Mouse (Mus musculus) thymus, adult 2 months (tissue): ENCODE measurements at regions not wholly inside any gene's neighbourhood (a gene's known extent, or its start where the extent isn't known, plus 50 kb on each side); places are given as distances from the start of the nearest gene placed in this dataset.

Source experiments
- CTCF ChIP-seq: fragments of 200-500 bp; IDR thresholded peaks from 2 replicates; pipeline ENCODE4 v1.5.1; 2012; ENCODE audit warnings: mild to moderate bottlenecking, control low read depth, low read length, moderate library complexity, borderline replicate concordance; ENCODE audit not compliant: control insufficient read depth, poor library complexity, insufficient read depth; ENCODE audit errors: extremely low read depth
- POLR2A ChIP-seq: fragments of 200-500 bp; IDR thresholded peaks from 2 replicates; pipeline ENCODE4 v1.6.1; 2012; ENCODE audit warnings: mild to moderate bottlenecking, low read length, control low read depth, moderate library complexity; ENCODE audit not compliant: control insufficient read depth, poor library complexity, insufficient read depth; ENCODE audit errors: extremely low read depth

DNA sequence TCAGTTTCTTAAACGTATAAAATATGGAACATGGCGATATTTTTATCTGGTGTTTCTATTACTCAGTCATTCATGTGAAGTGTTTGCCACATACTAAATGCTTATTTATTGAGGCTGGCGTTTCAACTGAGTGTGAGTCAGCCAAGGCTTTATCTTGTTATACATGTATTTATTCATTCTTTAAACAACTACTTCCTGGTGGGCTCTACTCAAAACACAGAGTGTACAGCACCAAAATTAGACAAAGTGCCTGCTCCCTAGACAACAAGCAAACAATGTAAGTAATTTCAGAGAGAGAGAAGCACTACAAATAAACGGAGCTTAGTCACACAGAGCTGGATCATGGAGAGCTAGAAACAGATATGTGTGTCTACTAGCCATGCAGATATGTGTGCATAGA is 159.5 kb downstream of the Car8 start:
- TF ChIP-seq CTCF (no peak), POLR2A (no peak)
